Mouse (Mus musculus): ENCODE results near the gene Kcnq1.

DNA sequence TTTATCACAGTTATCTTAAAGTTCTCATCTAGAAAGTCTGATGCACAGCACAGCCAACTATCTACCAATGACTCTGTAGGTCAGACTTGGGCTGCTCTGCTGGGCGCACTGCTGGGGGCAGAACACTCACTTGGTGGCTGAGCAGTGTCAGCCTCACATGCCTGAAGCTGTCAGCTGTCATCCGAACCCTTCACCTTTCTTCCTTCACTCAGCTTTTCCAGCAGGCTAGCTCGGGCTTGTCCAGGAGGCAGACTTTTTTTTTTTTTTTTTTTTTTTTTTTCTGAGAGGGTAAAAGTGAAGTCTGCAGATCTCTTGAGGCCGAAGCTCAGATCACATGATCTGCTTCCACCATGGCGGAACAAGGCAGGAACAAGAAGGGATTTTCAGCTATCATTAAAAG lies 249.7 kb downstream of the Kcnq1 start:
- no peak for TF ChIP-seq CTCF (IDR thresholded peaks at IDR 0.05; ENCODE audit: insufficient read depth, low read length)
- TF ChIP-seq POLR2A (IDR thresholded peaks at IDR 0.05; ENCODE audit: borderline replicate concordance, extremely low read depth, low read depth, low read length) = no peak
